Mouse (Mus musculus) liver, embryonic 15.5 days (tissue): Measurements from ENCODE around the gene Ldhc. TPM values are rescaled to one million over a fixed set of nuclear protein-coding genes. Genes with fewer than 3 reads are reported as not detected.

Experiments used
- ATAC-seq: fragments of 200-750 bp; cut with Nextera tagmentation; 2 replicates; pipeline ENCODE4 v1.8.0; 2017; ENCODE audit warnings: moderate number of reproducible peaks, mild to moderate bottlenecking, moderate library complexity; ENCODE audit not compliant: insufficient read depth
- H3K27ac ChIP-seq: fragments of 300-500 bp; sonication (generic); replicated peaks from 2 replicates; pipeline ENCODE4 v1.5.1; 2015; ENCODE audit warnings: mild to moderate bottlenecking, inconsistent platforms
- H3K27me3 ChIP-seq: fragments of 300-500 bp; sonication (generic); 2 replicates; pipeline ENCODE4 v1.6.1; 2015; ENCODE audit warnings: mild to moderate bottlenecking, inconsistent platforms
- H3K36me3 ChIP-seq: fragments of 300-500 bp; sonication (generic); replicated peaks from 2 replicates; pipeline ENCODE4 v1.6.1; 2015; ENCODE audit warnings: moderate library complexity, mild to moderate bottlenecking, inconsistent platforms
- H3K4me1 ChIP-seq: fragments of 300-500 bp; sonication (generic); replicated peaks from 2 replicates; pipeline ENCODE4 v1.6.1; 2015; ENCODE audit warnings: inconsistent platforms
- H3K4me2 ChIP-seq: fragments of 300-500 bp; sonication (generic); 2 replicates; pipeline ENCODE4 v1.6.1; 2015; ENCODE audit warnings: moderate library complexity, mild to moderate bottlenecking, inconsistent platforms
- H3K4me3 ChIP-seq: fragments of 300-500 bp; sonication (generic); replicated peaks from 2 replicates; pipeline ENCODE4 v1.5.1; 2015; ENCODE audit warnings: mild to moderate bottlenecking, inconsistent platforms
- H3K9ac ChIP-seq: fragments of 300-500 bp; sonication (generic); 2 replicates; pipeline ENCODE4 v1.6.1; 2015; ENCODE audit warnings: moderate library complexity, mild to moderate bottlenecking, inconsistent platforms
- H3K9me3 ChIP-seq: fragments of 300-500 bp; sonication (generic); replicated peaks from 2 replicates; pipeline ENCODE4 v1.6.1; 2016; ENCODE audit warnings: inconsistent platforms
- WGBS: fragments of 180-500 bp; shearing (Covaris S2); methylation state at CpG from one replicate; pipeline ENCODE4 v1.1.7; 2015; ENCODE audit warnings: mixed read lengths; ENCODE audit not compliant: insufficient replicate concordance; 5-methylcytosine and 5-hydroxymethylcytosine counted together
- polyA plus RNA-seq: library from polyadenylated mRNA; unstranded; fragments of >200 nt; fragmentation: Nextera tagmentation; extraction: Ambion mirVana; gene quantifications from 2 replicates; pipeline ENCODE4 v1.2.1, GENCODE M21; 2015

Gene Ldhc
- polyA plus RNA-seq, 1 experiment from 2014 or later, result 0.18 TPM

DNA sequence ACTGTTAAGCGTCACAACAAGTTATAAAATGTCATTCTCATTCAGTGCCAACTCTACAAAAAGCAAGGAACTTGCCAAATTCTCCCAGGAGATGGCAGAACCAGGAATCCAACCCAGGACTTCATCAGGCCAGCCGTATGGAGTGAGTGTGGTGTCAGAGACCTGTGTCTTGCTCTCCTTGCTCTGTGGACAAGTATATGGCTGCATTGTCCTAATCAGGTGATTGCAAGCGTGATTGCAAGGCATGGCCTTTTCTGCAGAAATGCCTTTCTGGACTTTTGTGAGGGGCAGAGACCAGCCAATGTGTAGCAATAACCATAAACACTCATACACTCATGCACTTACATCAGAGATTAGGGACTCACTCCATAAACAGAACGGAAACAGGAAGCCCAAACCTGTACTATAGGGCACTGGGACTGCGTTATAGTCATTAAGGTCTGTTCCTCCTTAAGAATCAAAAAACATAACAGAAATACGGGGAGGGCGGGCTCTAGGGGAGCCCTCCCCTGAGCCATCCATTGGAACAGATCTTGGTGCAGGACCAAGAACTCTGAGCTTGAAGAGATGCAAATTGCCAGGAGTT, 27.2 kb upstream of the Ldhc start:
- Histone ChIP-seq H3K27me3 (no peaks in the 10 kb centered on the region), H3K4me2 (no peak overlapping the region), H3K36me3 (no peaks in the 10 kb centered on the region), H3K9me3 (no peaks in the 10 kb centered on the region), H3K4me1 (peaks cover 59% of the 10 kb centered on the region), H3K4me3 (no peak overlapping the region), H3K9ac (no peak overlapping the region), H3K27ac (peak overlapping the region; percentile 31)
- no peak for ATAC-seq
- WGBS, result 45% methylated on average over 7 of the region's 7 CpGs

DNA sequence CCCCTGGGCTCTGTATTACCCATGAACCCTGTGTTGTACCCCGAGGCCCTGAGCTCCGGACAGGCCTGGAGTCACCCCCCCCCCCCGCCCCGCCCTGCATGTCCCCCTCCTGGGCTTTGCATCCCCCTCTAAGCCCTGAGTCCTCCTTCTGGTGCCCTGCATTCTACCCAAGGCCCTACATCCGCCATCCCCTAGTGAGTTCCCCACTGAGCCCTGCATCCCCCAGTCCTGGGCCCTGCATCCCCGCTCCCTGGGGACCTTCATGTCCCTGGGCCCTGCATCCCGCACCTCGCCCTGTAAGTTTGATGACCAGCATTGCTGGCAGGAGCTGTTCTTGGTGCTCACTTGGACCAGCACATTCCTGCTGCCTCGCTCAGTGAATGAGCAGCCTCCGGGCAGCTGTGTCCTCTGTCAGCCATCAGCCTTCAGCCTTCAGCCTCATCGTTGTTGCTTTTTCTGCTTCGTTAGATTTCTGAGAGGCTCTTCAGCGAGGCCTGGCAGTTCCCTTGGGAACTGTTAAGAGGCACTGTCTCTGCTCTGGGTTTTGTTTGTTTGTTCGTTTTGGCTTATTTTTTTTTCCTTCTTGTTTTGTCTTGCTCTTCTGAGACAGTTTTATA, 25.9 kb upstream of the Ldhc start:
- Histone ChIP-seq H3K9me3 (no peaks in the 10 kb centered on the region), H3K4me2 (no peak overlapping the region), H3K27ac (no peak overlapping the region; the same call in 1 of the 2 replicates), H3K4me3 (no peak overlapping the region), H3K27me3 (no peaks in the 10 kb centered on the region), H3K4me1 (peaks cover 69% of the 10 kb centered on the region), H3K9ac (no peak overlapping the region), H3K36me3 (no peaks in the 10 kb centered on the region)
- no peak for ATAC-seq
- 69% methylated on average over 14 of the region's 14 CpGs for WGBS

DNA sequence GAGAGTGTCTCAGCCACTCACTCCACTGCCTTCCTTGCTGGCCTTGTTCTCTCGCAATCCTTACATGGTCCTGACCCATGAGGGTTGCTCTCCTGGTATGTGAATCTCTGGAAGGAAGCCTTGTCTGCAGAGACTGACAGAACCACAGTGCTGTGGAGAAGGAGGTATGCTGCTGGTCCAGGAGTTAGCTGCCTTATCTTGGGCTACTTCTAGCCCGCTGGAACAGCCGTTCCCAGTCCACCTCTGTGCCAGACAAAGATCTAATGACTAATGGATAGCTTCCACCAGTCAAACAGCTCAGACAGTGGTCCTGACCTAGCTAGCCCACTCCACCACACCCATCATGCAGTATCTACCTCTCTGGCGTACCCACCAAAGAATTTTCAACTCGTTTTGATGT, 24.6 kb upstream of the Ldhc start:
- ATAC-seq, result no peak
- no peaks in the 10 kb centered on the region for H3K9me3 ChIP-seq
- no peak overlapping the region for H3K27ac ChIP-seq
- WGBS, result 58% methylated on average over 5 of the region's 5 CpGs
- H3K4me2 ChIP-seq, result no peak overlapping the region
- H3K27me3 ChIP-seq, result no peaks in the 10 kb centered on the region
- H3K9ac ChIP-seq, result no peak overlapping the region
- peaks cover 67% of the 10 kb centered on the region for H3K4me1 ChIP-seq
- no peak overlapping the region for H3K4me3 ChIP-seq
- H3K36me3 ChIP-seq, result no peaks in the 10 kb centered on the region

DNA sequence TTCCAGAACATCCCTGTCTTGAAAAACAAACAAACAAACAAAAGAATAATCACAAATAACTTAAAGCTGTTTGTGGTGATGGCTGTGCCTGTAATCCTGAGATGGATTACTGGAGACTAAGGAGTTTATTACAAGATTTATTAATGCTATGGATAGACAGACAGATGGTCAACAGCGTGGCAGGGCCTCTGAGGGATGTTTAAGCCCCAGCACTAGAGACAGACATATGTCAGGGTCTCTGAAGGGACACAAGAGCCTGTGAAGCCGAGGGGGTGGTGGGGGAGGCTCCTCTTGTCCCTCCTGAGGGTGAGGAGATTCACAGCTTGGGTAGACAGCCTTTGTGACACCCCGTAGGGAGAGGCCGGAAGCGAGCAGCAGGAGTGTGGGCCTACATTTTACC, 23.9 kb upstream of the Ldhc start:
- ATAC-seq, result no peak

DNA sequence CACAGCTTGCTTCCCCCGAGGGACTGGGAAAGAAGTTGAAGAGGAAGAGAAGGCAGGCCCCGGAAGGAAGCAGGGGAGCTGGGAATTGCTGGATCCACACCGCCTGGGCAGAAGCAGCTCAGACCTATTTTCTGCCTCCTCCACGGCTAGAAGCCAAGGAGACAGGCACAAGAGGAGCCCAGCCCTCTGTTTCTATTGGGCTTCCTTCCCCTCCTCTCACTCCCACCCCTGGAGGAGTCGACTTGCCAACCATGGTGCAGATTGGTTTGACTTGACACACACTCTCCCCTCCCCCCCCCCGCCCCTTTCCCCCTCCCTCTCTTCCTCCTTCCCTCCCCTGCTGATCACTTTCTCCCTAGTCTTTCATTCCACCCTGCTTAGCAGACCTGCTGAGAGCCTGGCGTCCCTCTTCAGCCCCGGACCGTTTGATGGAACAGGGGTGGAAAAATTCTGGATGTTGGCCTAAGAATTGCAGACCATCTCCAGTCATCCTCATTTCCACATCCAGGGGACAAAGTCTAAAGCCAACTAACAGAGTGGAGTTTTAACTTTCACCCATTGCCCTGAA, 22.8 kb upstream of the Ldhc start:
- H3K9ac ChIP-seq, result no peak overlapping the region
- ATAC-seq, result peak; percentile 13; the same call in 1 of the 2 replicates
- 5% methylated on average over 9 of the region's 9 CpGs for WGBS
- peak overlapping the region; percentile 46 for H3K4me2 ChIP-seq
- peak overlapping the region; percentile 76 for H3K27ac ChIP-seq
- H3K27me3 ChIP-seq, result no peaks in the 10 kb centered on the region
- no peaks in the 10 kb centered on the region for H3K9me3 ChIP-seq
- H3K4me1 ChIP-seq, result peaks cover 54% of the 10 kb centered on the region
- H3K36me3 ChIP-seq, result no peaks in the 10 kb centered on the region
- H3K4me3 ChIP-seq, result no peak overlapping the region

More for the DNA sequence above, 23.9 kb upstream of the Ldhc start:
- no peak overlapping the region for H3K9ac ChIP-seq
- H3K27ac ChIP-seq, result no peak overlapping the region
- H3K4me3 ChIP-seq, result no peak overlapping the region
- H3K27me3 ChIP-seq, result no peaks in the 10 kb centered on the region
- 73% methylated on average over 5 of the region's 5 CpGs for WGBS
- H3K4me2 ChIP-seq, result no peak overlapping the region
- H3K36me3 ChIP-seq, result no peaks in the 10 kb centered on the region
- H3K4me1 ChIP-seq, result peaks cover 63% of the 10 kb centered on the region
- no peaks in the 10 kb centered on the region for H3K9me3 ChIP-seq

DNA sequence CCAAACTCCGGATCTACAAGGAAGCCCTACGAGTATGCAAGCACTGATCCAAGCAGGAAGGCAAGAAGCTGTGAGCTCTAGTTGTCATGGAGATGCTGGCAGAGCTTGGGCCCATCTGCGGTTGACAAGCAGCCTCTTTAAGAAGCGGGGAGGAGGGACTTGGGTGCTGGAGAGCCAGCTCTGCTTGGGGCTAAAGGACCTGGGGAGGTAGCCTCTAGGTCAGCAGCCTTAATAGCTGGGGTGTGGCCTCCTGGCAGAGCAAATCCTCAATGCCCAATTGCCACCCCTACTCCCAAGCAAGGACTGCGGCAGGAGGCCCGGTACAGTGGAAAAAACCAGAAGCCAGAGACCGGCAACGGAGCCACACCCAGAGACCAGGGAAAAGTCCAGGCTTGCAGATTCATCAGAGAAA, 22.1 kb upstream of the Ldhc start:
- H3K27me3 ChIP-seq, result no peaks in the 10 kb centered on the region
- peak overlapping the region; percentile 46 for H3K4me2 ChIP-seq
- no peaks in the 10 kb centered on the region for H3K9me3 ChIP-seq
- H3K27ac ChIP-seq, result peak overlapping the region; percentile 76
- peaks cover 53% of the 10 kb centered on the region for H3K4me1 ChIP-seq
- no peak overlapping the region for H3K4me3 ChIP-seq
- no peaks in the 10 kb centered on the region for H3K36me3 ChIP-seq
- H3K9ac ChIP-seq, result no peak overlapping the region
- WGBS, result 3% methylated on average over 8 of the region's 8 CpGs
- ATAC-seq, result no peak

DNA sequence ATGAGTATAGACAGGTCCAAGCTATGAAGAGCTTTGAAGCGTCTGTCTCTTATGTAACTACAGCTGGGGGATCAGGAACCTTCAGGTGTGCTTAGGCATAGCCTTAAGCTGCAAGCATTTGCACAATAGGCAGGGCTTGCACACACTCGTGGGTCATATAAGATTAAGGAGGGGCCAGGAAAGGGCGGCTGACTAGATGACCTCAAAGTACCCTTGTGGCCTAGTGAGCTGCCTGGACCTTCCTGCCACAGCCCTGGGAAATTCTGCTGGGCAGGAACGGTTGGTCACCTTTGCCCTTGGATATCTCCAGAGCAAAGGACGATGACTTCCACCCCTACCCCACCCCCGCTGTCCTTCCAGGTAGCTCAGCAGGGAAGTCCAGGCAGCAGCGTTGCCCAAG, 21.6 kb upstream of the Ldhc start:
- peak; percentile 24; the same call in 1 of the 2 replicates for ATAC-seq
- no peak overlapping the region for H3K9ac ChIP-seq
- no peak overlapping the region for H3K4me3 ChIP-seq
- no peaks in the 10 kb centered on the region for H3K9me3 ChIP-seq
- H3K36me3 ChIP-seq, result no peaks in the 10 kb centered on the region
- H3K27ac ChIP-seq, result peak overlapping the region; percentile 76
- peak overlapping the region; percentile 46 for H3K4me2 ChIP-seq
- 24% methylated on average over 7 of the region's 7 CpGs for WGBS
- no peaks in the 10 kb centered on the region for H3K27me3 ChIP-seq
- H3K4me1 ChIP-seq, result peaks cover 51% of the 10 kb centered on the region

DNA sequence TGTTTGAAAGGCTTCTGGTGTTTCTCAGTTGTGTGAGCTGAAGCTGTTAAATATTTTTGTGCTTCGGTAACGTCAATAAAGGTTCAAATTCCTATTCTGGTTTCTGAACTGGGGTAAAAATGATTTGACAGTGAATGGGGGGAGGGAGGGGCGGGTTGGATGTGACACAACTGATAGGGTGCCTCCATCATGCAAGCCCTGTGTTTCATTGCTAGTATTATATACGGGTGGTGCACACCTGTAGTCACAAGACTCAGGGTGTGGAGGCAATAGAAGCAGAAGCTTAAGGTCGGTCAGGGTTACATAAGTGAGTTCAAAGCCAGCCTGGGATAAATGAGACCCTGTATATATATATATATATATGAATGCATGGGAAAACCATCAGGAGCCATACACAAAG, 21.1 kb upstream of the Ldhc start:
- no peak for ATAC-seq
- no peaks in the 10 kb centered on the region for H3K27me3 ChIP-seq
- H3K36me3 ChIP-seq, result no peaks in the 10 kb centered on the region
- WGBS, result 45% methylated on average over 5 of the region's 5 CpGs
- peaks cover 53% of the 10 kb centered on the region for H3K4me1 ChIP-seq
- no peak overlapping the region for H3K9ac ChIP-seq
- H3K27ac ChIP-seq, result peak overlapping the region; percentile 76; the same call in 1 of the 2 replicates
- H3K4me2 ChIP-seq, result no peak overlapping the region
- no peak overlapping the region for H3K4me3 ChIP-seq
- H3K9me3 ChIP-seq, result no peaks in the 10 kb centered on the region

DNA sequence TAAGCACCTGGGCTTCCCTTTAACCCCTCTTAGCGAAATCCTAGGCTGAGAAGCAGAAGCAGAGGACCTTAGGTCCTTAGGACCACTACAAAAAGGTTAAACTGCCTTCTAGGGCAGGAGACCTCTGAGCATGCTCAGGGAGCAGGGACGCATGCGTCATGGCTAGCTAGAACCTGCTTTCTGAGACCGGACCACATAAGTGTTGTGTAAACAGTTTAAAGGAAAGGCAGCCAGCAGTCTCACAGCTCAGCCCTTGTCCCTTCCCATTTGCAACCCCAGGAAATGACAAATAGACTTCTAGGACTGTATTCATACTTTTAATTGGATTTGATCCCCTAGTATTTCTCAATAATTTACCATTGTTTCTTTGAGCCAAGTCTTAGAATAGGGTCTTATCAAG, 20.7 kb upstream of the Ldhc start:
- ATAC-seq, result no peak
- H3K4me2 ChIP-seq, result no peak overlapping the region
- no peak overlapping the region for H3K4me3 ChIP-seq
- no peaks in the 10 kb centered on the region for H3K27me3 ChIP-seq
- 0 out of 2 replicates have a peak overlapping the region, but pooled peaks have one; percentile 76 for H3K27ac ChIP-seq
- H3K36me3 ChIP-seq, result no peaks in the 10 kb centered on the region
- 54% methylated on average over 4 of the region's 4 CpGs for WGBS
- H3K9me3 ChIP-seq, result no peaks in the 10 kb centered on the region
- H3K4me1 ChIP-seq, result peaks cover 58% of the 10 kb centered on the region
- no peak overlapping the region for H3K9ac ChIP-seq

DNA sequence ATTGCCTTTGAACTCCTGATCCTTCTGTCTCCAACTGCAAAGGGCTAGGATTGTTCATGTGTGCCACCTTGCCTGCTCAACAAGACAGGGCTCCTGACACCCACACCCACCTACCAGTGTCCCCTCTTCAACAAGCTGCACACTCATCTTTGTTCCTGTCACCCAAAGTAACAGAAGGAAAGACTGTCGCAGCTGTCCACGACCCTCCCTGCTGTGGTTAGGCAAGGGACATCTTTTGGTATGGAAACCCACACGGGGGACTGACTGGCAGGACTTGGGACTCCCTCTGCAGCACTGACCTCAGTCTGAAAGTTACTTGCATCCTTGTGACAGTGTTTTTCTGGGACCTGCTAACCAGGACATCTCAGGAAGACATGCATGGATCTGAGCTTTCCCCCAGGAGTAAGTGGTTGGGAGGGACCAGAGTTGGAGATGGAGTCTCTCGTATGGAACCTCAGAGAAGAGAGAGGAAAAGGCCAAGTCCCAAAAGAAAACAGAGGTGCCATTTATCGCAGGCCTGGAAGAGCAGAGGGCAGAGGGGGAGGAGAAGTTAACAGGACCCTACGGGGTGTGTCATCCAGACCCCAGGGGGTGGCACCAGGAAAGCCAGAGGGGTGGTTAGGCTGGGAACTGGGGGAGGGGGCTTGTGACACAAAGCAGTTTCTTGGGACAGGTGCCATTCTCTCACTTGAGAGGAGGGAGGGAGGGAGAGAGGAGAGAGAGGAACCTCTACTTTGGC, 20.0 kb upstream of the Ldhc start, which contains the start of gene Ldha:
Ldha (plus strand) TSS at position 689 of the 739 bp plus-strand sequence.
- no peak within 1 kb of the TSS for H3K27ac ChIP-seq
- no peak within 1 kb of the TSS for H3K4me2 ChIP-seq
- 36% methylated on average over 6 of the region's 6 CpGs for WGBS
- no peak for ATAC-seq
- no peaks in the 10 kb centered on the region for H3K9me3 ChIP-seq
- no peaks in the 10 kb centered on the region for H3K27me3 ChIP-seq
- H3K4me1 ChIP-seq, result peaks cover 64% of the 10 kb centered on the region
- no peak within 1 kb of the TSS for H3K9ac ChIP-seq
- no peaks in the 10 kb centered on the region for H3K36me3 ChIP-seq
- H3K4me3 ChIP-seq, result no peak within 1 kb of the TSS

DNA sequence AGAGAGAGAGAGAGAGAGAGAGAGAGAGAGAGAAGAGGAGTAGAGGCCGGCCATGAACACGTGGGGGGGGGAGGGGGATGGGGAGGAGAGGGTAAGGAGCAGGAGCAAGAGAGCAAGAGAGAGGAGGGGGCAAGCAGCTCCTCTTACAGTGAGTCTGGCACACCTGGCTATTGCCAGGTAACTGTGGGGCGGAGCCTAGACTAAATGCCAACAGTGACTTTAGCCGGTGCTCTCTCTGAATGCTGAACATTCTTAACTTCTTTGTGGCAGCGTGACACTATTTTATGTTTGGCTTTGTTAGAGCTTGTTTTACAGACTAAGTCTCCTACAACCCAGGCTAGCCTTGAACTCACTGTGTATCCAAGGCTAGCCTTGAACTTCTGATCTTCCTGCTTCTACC, 18.7 kb upstream of the Ldhc start:
- Histone ChIP-seq H3K4me1 (peaks cover 77% of the 10 kb centered on the region), H3K4me3 (no peak overlapping the region), H3K27ac (no peak overlapping the region), H3K9ac (no peak overlapping the region), H3K27me3 (no peaks in the 10 kb centered on the region), H3K36me3 (no peaks in the 10 kb centered on the region), H3K4me2 (no peak overlapping the region), H3K9me3 (no peaks in the 10 kb centered on the region)
- no peak for ATAC-seq
- 43% methylated on average over 5 of the region's 5 CpGs for WGBS
